Mouse (Mus musculus) mature B cell (primary cell): ENCODE data around the gene Gclm.
"Not testable (repeated sequence)": the region's sequence is repeated elsewhere in the genome, so short reads cannot be mapped to it uniquely, and the experiment has no call there.

ENCODE experiments used
- in situ Hi-C: fragments of 300-500 bp; cut with MboI; formaldehyde crosslinking; loops from 2 replicates; pipeline ENCODE4 v1.14.3; 2019

Gene Gclm

DNA sequence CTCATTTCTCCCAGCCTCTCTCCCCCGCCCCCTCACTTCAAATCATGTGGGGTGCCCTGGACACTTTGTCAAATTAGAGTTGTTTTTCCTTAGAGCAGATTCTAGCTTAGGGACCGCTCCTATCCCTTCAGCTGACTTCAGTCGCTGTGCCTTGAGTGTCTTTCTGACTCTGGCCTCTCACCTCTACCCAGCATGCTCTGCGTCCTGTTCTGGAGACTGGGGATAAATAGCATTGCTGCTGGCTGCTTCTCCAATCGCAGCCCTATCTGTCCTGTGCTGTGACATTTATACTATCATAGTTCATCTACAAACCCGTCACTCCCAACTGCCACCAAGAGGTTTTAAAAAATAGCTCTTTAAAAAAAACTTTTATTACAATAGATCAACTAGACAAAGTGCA lies 2.5 kb upstream of the Gclm start:
- in situ Hi-C loops: no loop called here

GRCm38 (mm10) chr3:122243416-122244167 lies 1.8 kb upstream of the Gclm start:
- in situ Hi-C loops: no loop called here

DNA sequence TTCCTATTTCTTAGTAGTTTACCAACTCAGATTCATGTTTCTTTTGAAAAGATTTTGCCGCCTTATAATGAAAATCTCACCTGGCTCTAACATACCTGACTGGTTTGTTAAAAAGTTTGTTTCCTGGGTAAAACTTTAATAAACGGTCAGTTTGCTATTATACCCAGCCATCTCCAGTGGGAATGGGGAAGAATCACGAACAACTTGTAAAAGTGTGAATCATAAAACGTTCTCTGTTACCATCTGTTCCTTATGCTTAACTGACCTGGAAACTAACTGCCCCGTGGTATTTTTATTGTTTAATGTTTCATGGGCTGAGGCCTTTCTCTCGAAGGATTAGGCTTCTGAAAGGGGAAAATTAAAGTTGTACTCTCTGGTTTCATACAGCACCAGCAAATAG lies 598 bp upstream of the Gclm start:
- in situ Hi-C loops: no loop called here

- in situ Hi-C loops: no loop called here
Observed at GRCm38 (mm10) chr3:122245878-122246332, 548 bp downstream of the Gclm start.

- in situ Hi-C loops: no loop called here
Observed at GRCm38 (mm10) chr3:122246406-122246805, 1.0 kb downstream of the Gclm start.

GRCm38 (mm10) chr3:122246986-122247767 lies 1.8 kb downstream of the Gclm start:
- in situ Hi-C loops: no loop called here

DNA sequence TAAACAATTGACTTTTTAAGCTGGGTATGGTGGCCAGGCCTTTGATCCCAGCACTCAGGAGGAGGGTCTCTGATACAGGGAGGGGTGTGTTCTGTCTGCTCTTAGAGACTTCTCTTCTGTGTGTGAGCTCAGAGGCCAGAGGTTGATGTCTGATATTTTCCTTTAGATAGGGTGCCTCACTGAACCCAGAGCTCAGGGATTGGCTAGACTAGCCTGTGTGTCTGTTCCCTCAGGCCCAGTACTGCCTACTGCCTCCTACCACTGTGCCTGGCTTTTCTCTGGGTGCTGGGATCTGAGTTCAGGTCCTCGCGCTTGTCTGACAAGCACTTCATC lies 2.4 kb downstream of the Gclm start:
- in situ Hi-C loops: no loop called here

DNA sequence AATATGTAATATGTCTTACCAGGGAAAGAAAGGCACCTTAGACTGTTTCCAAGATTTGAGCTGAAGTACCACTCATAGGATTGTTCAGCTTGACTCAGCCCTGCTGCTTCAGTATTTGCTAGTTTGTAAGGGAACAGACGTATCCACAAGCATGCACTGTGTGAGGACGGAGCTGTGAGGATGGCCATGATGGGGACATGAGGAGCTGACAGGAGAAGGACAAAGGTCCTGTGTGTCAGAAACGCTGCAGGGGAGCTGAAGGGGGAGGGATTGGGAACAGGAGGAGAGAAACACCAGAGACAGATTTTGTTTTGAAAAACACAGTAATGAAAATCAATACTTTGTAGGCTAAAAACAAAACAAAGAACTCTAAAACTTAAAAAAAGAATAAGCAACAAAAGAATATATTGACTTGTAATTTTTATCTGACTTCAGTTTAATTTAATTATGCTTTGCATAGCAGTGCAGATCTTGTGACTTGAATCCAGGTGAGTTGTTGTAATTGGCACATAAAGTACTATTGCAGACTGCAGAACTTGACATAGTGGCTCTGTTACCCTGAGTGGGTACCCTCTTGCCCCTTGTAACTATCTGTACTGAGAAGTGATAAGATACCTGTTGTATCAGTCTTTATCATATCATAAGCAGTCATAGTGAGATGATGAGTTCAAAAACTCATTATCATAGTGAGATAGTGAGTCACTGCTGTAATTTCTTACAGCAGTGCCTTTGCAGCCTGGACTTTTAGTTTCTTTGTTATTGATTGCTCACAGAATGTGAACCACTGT lies 7.3 kb downstream of the Gclm start:
- in situ Hi-C loops: no loop called here

DNA sequence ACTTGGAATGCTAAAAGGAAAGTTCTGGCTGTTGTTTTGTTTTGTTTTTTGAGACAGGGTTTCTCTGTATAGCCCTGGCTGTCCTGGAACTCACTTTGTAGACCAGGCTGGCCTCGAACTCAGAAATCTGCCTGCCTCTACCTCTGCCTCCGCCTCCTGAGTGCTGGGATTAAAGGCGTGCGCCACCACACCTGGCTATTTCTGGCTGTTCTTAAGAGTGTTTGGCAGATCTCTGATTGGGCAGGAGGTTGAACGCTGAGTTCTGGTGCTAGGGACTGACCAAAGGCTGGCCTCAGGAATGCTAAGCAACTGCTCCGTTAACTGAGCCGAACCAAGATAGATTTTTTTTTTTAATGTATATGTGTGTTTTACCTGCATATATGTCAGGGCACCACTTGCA lies 8.7 kb downstream of the Gclm start:
- in situ Hi-C loops: not testable (repeated sequence)

DNA sequence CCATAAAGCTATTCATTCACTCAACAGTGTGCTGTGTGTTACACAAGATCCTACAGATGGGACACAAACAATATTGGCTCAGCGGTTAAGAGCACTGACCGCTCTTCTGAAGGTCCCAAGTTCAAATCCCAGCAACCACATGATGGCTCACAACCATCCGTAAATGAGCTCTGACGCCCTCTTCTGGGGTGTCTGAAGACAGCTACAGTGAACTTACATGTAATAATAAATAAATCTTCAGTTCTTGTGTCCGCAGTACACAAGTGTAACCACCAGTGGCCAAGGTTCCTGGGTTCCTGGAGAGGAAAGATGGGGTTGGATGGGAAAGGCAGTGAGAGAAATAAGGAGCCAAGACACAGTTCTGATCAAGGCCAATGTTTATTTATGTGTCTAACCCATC lies 24.6 kb downstream of the Gclm start:
- in situ Hi-C loops: no loop called here

GRCm38 (mm10) chr3:122272565-122272964 lies 27.2 kb downstream of the Gclm start:
- in situ Hi-C loops: not testable (repeated sequence)

GRCm38 (mm10) chr3:122273407-122274240 lies 28.3 kb downstream of the Gclm start:
- in situ Hi-C loops: no loop called here

GRCm38 (mm10) chr3:122274241-122275024 lies 29.1 kb downstream of the Gclm start, which contains the start of gene Dnttip2:
Dnttip2 (plus strand) TSS chr3:122274388.
- in situ Hi-C loops: no loop called here

DNA sequence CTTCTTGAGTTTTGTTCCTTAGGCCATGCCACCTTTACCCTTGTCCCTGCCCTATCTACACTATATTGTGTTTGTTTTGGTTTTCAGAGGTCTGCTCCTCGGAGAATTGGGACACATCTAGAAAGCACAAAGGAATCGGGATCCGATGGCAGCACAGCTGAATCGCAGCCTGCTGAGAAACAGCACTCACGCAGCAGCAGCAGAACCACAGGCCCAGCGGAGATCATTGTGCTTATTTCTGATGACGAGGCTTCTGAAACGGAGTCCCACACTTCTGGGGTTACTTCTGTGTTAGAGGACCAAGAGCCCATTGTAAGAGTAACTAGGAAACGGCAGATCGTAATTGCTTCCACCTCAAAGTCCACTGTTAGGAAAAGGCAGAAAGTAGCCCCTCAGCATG lies 29.8 kb downstream of the Gclm start:
- in situ Hi-C loops: no loop called here

DNA sequence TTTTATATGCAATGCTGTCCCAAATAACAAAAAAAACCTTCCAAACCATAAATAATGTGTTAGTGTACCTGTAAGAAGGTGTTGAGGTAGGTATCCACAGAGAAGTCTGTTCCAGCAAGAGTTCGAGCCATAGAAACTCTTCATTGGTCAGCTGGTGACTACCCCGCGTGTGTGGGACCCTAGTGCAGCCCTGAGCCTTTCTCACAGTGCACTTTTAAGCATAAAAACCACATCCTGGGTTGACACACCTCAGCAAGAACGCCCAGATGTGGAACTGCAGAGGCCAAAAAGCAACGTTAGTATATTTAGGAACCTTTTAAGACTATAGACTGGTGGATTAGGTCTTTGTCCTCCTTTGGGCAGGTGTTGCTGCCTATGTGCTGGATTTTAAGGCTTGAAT lies 41.8 kb downstream of the Gclm start:
- in situ Hi-C loops: no loop called here

DNA sequence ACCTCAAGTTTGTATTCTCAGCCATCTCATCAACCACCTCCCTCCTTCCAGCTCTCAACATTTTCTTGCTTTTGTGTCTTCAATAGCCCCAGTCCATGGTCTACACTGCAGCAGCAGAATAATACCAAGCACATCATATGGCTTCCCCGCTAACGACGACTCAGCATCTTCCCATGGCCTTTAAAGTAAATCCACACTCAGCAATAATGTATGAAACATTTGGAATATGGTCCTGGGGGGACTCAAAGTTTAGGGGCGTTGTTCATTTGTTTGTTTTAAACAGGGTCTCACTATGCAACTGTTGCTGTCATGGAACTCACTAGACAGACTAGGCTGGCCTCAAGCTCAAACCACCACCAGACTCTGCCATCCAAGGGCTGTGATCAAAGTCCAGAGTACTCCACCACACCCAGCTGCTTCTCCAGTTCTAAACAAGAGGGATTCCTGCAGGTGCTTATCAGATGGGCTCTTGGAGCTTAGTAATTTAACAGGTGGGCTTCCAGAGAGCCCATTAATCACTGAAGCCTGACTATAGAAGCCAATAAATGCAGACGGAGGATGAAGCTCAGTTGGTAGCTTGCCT lies 43.3 kb downstream of the Gclm start:
- in situ Hi-C loops: no loop called here

DNA sequence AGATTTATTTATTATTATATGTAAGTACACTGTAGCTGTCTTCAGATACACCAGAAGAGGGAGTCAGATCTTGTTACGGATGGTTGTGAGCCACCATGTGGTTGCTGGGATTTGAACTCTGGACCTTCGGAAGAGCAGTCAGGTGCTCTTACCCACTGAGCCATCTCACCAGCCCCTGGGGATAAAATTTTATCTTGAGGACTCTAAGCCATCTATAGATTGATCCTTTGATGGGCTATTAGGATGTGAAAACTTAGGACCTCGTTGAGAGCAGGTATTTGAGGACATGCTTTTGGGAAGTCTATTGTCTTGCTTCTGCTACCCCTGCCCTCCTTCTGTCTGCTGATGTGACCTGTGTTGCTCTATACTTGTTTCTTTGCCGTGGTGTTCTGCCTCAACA lies 44.0 kb downstream of the Gclm start:
- in situ Hi-C loops: not testable (repeated sequence)

DNA sequence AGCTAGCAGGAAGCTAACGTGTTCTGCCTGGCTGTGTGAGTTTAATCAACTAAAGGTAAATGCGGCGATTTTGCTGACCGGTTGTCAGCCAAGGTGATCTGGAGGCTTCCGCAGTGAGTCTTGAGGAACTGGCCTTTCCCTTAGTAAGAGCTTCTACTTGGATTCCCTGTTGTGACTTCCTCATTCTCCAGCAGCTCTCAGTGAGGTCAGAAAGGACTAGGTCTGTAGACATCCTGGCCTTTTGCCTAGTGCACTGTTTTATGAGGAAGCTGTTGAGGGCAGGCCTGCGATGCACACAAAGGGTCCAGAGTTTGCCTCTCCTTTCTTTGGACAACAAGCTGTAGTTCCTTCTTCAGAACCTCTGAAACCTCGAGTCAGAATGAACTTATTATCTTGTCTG lies 45.3 kb downstream of the Gclm start:
- in situ Hi-C loops: no loop called here

- in situ Hi-C loops: no loop called here
Observed at GRCm38 (mm10) chr3:122291828-122292227, 46.5 kb downstream of the Gclm start.
